Mouse (Mus musculus) olfactory bulb, adult 2 months (tissue): Measurements from ENCODE around the gene Lrch3.

ENCODE experiments used
- CTCF ChIP-seq: fragments of 200-500 bp; IDR thresholded peaks from 2 replicates; pipeline ENCODE4 v1.5.1; 2012; ENCODE audit warnings: low read depth, mild to moderate bottlenecking, low read length, moderate library complexity; ENCODE audit not compliant: insufficient read depth
- POLR2A ChIP-seq: fragments of 200-500 bp; IDR thresholded peaks from 2 replicates; pipeline ENCODE4 v1.6.1; 2012; ENCODE audit warnings: mild to moderate bottlenecking, low read depth, low read length, moderate library complexity; ENCODE audit not compliant: insufficient read depth

- no peak for TF ChIP-seq POLR2A
- no peak for TF ChIP-seq CTCF
Measured at GRCm38 (mm10) chr16:33056786-33057185, 142.9 kb downstream of the Lrch3 start.
